Mouse (Mus musculus): ENCODE data around the gene Cit. TPM values are rescaled to one million over a fixed set of nuclear protein-coding genes. Genes with fewer than 3 reads are reported as not detected.

Gene Cit
- polyA plus RNA-seq, 1 experiment, result 47.3 TPM

GRCm38 (mm10) chr5:115871153-115871552 is 26.1 kb downstream of the Cit start:
- H3K27ac ChIP-seq (ENCODE audit: insufficient read depth, low read length), result no peak overlapping the region
- H3K4me3 ChIP-seq (replicated peaks; ENCODE audit: insufficient read depth, low read depth, low read length), result no peak overlapping the region
- no peak for TF ChIP-seq CTCF (IDR thresholded peaks at IDR 0.05; ENCODE audit: borderline replicate concordance, insufficient read depth, low read depth, low read length)
- TF ChIP-seq POLR2A (IDR thresholded peaks at IDR 0.05; ENCODE audit: borderline replicate concordance, insufficient read depth, low read length), result no peak
- H3K4me1 ChIP-seq (ENCODE audit: control insufficient read depth, insufficient read depth, low read length), result no peaks in the 10 kb centered on the region; the same call in 1 of the 2 replicates
- H3K27me3 ChIP-seq (ENCODE audit: control insufficient read depth, insufficient read depth, low read length), result no peaks in the 10 kb centered on the region
- no peak for DNase-seq
- 93% methylated on average over 10 of the region's 10 CpGs for WGBS

GRCm38 (mm10) chr5:115872106-115872505 is 27.0 kb downstream of the Cit start:
- 86% methylated on average over 11 of the region's 11 CpGs for WGBS
- TF ChIP-seq CTCF (IDR thresholded peaks at IDR 0.05; ENCODE audit: borderline replicate concordance, insufficient read depth, low read depth, low read length), result no peak
- Histone ChIP-seq H3K27ac (ENCODE audit: insufficient read depth, low read length) (no peak overlapping the region), H3K4me3 (replicated peaks; ENCODE audit: insufficient read depth, low read depth, low read length) (no peak overlapping the region), H3K4me1 (ENCODE audit: control insufficient read depth, insufficient read depth, low read length) (no peaks in the 10 kb centered on the region; the same call in 1 of the 2 replicates), H3K27me3 (ENCODE audit: control insufficient read depth, insufficient read depth, low read length) (no peaks in the 10 kb centered on the region)
- no peak for DNase-seq

GRCm38 (mm10) chr5:115872956-115873355 is 27.9 kb downstream of the Cit start:
- DNase-seq, result no peak
- TF ChIP-seq CTCF (IDR thresholded peaks at IDR 0.05; ENCODE audit: borderline replicate concordance, insufficient read depth, low read depth, low read length), result no peak
- no peak for TF ChIP-seq POLR2A (IDR thresholded peaks at IDR 0.05; ENCODE audit: borderline replicate concordance, insufficient read depth, low read length)
- no peak overlapping the region for H3K27ac ChIP-seq (ENCODE audit: insufficient read depth, low read length)
- H3K4me3 ChIP-seq (replicated peaks; ENCODE audit: insufficient read depth, low read depth, low read length), result no peak overlapping the region
- no peaks in the 10 kb centered on the region; the same call in 1 of the 2 replicates for H3K4me1 ChIP-seq (ENCODE audit: control insufficient read depth, insufficient read depth, low read length)
- H3K27me3 ChIP-seq (ENCODE audit: control insufficient read depth, insufficient read depth, low read length), result no peaks in the 10 kb centered on the region
- WGBS, result 64% methylated on average over 4 of the region's 4 CpGs

GRCm38 (mm10) chr5:115877425-115877824 is 32.3 kb downstream of the Cit start:
- Histone ChIP-seq H3K27ac (ENCODE audit: insufficient read depth, low read length) (no peak overlapping the region), H3K27me3 (ENCODE audit: control insufficient read depth, insufficient read depth, low read length) (no peaks in the 10 kb centered on the region), H3K4me1 (ENCODE audit: control insufficient read depth, insufficient read depth, low read length) (no peaks in the 10 kb centered on the region; the same call in 1 of the 2 replicates), H3K4me3 (replicated peaks; ENCODE audit: insufficient read depth, low read depth, low read length) (no peak overlapping the region)
- no peak for DNase-seq
- 93% methylated on average over 6 of the region's 6 CpGs for WGBS
- TF ChIP-seq POLR2A (IDR thresholded peaks at IDR 0.05; ENCODE audit: borderline replicate concordance, insufficient read depth, low read length), result no peak
- no peak; the same call in 1 of the 2 replicates for TF ChIP-seq CTCF (IDR thresholded peaks at IDR 0.05; ENCODE audit: borderline replicate concordance, insufficient read depth, low read depth, low read length)

GRCm38 (mm10) chr5:115882165-115882564 is 37.1 kb downstream of the Cit start:
- no peaks in the 10 kb centered on the region; the same call in 1 of the 2 replicates for H3K4me1 ChIP-seq (ENCODE audit: control insufficient read depth, insufficient read depth, low read length)
- 90% methylated on average over 9 of the region's 9 CpGs for whole genome bisulfite sequencing
- DNase-seq, result no peak
- no peaks in the 10 kb centered on the region for H3K27me3 ChIP-seq (ENCODE audit: control insufficient read depth, insufficient read depth, low read length)
- no peak overlapping the region for H3K4me3 ChIP-seq (replicated peaks; ENCODE audit: insufficient read depth, low read depth, low read length)
- TF ChIP-seq POLR2A (IDR thresholded peaks at IDR 0.05; ENCODE audit: borderline replicate concordance, insufficient read depth, low read length) (no peak), CTCF (IDR thresholded peaks at IDR 0.05; ENCODE audit: borderline replicate concordance, insufficient read depth, low read depth, low read length) (no peak)
- no peak overlapping the region for H3K27ac ChIP-seq (ENCODE audit: insufficient read depth, low read length)

- no peaks in the 10 kb centered on the region; the same call in 1 of the 2 replicates for H3K4me1 ChIP-seq (ENCODE audit: control insufficient read depth, insufficient read depth, low read length)
- WGBS, result 85% methylated on average over 9 of the region's 9 CpGs
- TF ChIP-seq POLR2A (IDR thresholded peaks at IDR 0.05; ENCODE audit: borderline replicate concordance, insufficient read depth, low read length) (no peak), CTCF (IDR thresholded peaks at IDR 0.05; ENCODE audit: borderline replicate concordance, insufficient read depth, low read depth, low read length) (no peak)
- no peak overlapping the region for H3K4me3 ChIP-seq (replicated peaks; ENCODE audit: insufficient read depth, low read depth, low read length)
- DNase-seq, result no peak
- no peaks in the 10 kb centered on the region for H3K27me3 ChIP-seq (ENCODE audit: control insufficient read depth, insufficient read depth, low read length)
- no peak overlapping the region for H3K27ac ChIP-seq (ENCODE audit: insufficient read depth, low read length)
Measured at GRCm38 (mm10) chr5:115884429-115884828, 39.4 kb downstream of the Cit start.

- no peak for TF ChIP-seq CTCF (IDR thresholded peaks at IDR 0.05; ENCODE audit: borderline replicate concordance, insufficient read depth, low read depth, low read length)
- no peak for TF ChIP-seq POLR2A (IDR thresholded peaks at IDR 0.05; ENCODE audit: borderline replicate concordance, insufficient read depth, low read length)
- WGBS, result 69% methylated on average over 5 of the region's 5 CpGs
- H3K27ac ChIP-seq (ENCODE audit: insufficient read depth, low read length), result no peak overlapping the region
- H3K4me1 ChIP-seq (ENCODE audit: control insufficient read depth, insufficient read depth, low read length), result no peaks in the 10 kb centered on the region
- no peak for DNase-seq
- H3K27me3 ChIP-seq (ENCODE audit: control insufficient read depth, insufficient read depth, low read length), result no peaks in the 10 kb centered on the region
- no peak overlapping the region for H3K4me3 ChIP-seq (replicated peaks; ENCODE audit: insufficient read depth, low read depth, low read length)
Measured at GRCm38 (mm10) chr5:115893772-115894171, 48.7 kb downstream of the Cit start.

- TF ChIP-seq CTCF (IDR thresholded peaks at IDR 0.05; ENCODE audit: borderline replicate concordance, insufficient read depth, low read depth, low read length) (no peak), POLR2A (IDR thresholded peaks at IDR 0.05; ENCODE audit: borderline replicate concordance, insufficient read depth, low read length) (no peak)
- Histone ChIP-seq H3K4me3 (replicated peaks; ENCODE audit: insufficient read depth, low read depth, low read length) (no peak overlapping the region), H3K27me3 (ENCODE audit: control insufficient read depth, insufficient read depth, low read length) (no peaks in the 10 kb centered on the region), H3K27ac (ENCODE audit: insufficient read depth, low read length) (no peak overlapping the region), H3K4me1 (ENCODE audit: control insufficient read depth, insufficient read depth, low read length) (no peaks in the 10 kb centered on the region)
- 67% methylated on average over 9 of the region's 9 CpGs for WGBS
- no peak for DNase-seq
Measured at GRCm38 (mm10) chr5:115897036-115897435, 52.0 kb downstream of the Cit start.
